Mouse (Mus musculus) spleen, adult 2 months (tissue): ENCODE data around the gene Poldip2.

Experiments
- CTCF ChIP-seq: fragments of 200-500 bp; IDR thresholded peaks from 2 replicates; pipeline ENCODE4 v1.5.1; 2011; ENCODE audit warnings: mild to moderate bottlenecking, inconsistent platforms; ENCODE audit not compliant: insufficient read depth, insufficient read length, insufficient replicate concordance; ENCODE audit errors: extremely low read depth
- POLR2A ChIP-seq: fragments of 200-500 bp; IDR thresholded peaks from 2 replicates; pipeline ENCODE4 v1.6.1; 2011; ENCODE audit warnings: low read depth, low read length, inconsistent platforms

DNA sequence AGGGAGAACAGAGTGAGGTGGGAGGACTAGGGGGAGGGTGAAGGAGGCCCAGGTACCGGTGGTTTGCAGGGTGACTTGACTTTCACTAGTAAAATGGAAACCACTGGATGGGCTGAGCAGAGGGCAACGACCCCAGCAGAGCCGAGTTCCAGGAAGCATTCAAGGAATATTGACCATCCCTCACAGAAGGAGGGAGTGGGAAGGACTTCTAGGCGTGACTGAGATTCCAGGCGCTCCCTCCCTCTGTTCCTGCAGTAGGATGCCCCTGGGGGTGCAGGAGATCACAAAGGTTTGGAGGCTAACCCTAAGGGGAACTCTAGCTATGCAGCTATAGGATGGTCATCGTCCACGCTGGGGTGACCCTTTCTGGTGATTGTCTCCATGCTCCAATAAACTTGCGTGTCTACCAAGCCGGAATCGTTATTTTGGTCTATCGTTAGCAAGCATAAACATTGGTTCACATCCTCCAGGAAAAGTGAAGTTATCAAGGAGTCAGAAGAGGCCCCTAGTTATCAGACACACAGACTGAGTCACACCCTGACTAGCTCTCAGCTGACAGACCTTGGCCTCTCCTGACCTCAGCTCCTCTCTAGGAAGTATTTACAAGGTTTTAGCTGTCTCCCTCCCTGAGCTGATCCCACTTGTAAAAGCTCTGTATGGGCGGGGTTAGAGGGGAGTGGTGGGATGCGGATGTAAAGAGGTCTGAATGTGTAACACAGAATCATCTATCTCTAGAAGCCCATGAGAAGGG, 48.5 kb upstream of the Poldip2 start:
- no peak for TF ChIP-seq POLR2A
- TF ChIP-seq CTCF, result no peak
